Mouse (Mus musculus) erythroblast, embryonic 14.5 days (primary cell): Measurements from ENCODE around the gene Skil.

Experiments used
- GATA1 ChIP-seq: IDR thresholded peaks from 2 replicates; pipeline ENCODE4 v1.6.1; 2012; ENCODE audit warnings: low read length, inconsistent platforms, mixed read lengths
- TAL1 ChIP-seq: IDR thresholded peaks from 3 replicates; pipeline ENCODE4 v1.6.1; 2012; ENCODE audit warnings: low read length, inconsistent platforms, mixed read lengths

GRCm38 (mm10) chr3:31054888-31055287 lies 40.0 kb upstream of the Skil start:
- no peak for TF ChIP-seq GATA1
- no peak for TF ChIP-seq TAL1
